Mouse (Mus musculus): ENCODE results near the gene Tbx2.

Tbx2 gene

DNA sequence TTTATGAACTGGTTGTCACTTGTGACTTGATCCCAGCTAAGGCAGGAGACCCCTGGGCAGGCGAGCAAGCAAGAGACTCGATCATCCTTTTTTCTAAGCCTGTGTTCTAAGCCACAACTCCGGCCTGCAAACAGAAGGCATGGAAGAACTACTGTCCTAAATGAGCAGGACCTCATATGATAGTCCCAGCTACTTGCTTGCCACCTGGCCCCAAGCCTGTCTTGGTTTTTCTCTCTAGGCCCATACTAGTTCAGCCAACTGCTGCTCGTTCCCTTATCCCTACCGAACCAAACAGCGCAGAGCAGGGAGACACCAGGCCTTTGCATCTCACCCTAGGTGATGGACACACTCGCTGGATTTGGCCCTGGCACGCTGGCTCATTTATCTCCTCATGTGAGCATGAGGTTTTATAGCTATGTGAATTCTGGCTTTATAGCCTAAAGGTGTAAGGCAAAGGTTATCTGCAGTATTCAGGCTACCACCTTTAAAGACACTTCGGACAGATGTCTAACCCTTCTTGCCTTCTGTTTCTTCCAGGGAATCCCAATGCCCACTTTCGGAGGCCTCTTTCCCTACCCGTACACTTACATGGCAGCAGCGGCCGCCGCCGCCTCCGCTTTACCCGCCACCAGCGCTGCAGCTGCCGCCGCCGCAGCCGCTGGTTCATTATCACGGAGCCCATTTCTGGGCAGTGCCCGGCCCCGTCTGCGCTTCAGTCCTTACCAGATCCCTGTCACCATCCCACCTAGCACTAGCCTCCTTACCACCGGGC lies 7.9 kb downstream of the Tbx2 start:
- DNase-seq (ENCODE audit: low spot score in 2 of 2): no peak

DNA sequence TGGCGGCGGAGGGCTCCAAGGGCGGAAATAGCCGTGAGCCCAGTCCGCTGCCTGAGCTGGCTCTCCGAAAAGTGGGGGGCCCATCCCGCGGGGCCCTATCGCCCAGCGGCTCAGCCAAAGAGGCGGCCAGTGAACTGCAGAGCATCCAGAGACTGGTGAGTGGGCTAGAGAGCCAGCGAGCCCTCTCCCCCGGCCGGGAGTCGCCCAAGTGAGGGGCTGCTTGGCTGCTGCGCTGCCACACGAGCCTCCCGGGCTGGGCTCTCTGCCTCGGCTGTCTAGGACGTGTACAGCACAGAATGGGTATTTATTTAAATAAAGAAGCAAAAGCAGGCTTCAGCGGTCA lies 8.4 kb downstream of the Tbx2 start:
- DNase-seq (ENCODE audit: low spot score in 2 of 2): peak in 1 of 2 experiments; percentile 20

DNA sequence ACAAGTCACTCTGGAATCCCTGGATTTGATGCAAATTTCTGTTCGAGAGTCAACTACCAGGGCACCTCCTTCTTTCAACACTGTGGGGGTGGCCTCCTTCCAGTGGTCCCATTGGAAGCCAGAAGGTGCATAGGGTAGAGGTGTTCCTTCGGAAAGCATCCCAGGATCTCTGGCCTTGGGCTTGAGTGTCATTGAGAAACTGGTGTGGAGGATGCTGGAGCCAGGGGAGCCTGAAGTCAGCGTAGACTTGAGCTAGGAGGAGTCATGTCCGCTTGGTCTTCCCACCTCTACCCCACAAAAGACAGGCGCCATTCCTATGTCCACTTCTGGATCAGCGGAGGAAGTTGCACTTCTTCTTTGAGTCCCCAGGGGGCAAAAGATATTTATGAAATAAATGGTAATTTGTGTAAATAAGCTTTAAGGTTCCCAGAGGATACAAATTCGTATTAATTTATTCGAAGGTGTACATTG lies 8.9 kb downstream of the Tbx2 start:
- DNase-seq (ENCODE audit: low spot score in 2 of 2): peak in 1 of 2 experiments; percentile 29

DNA sequence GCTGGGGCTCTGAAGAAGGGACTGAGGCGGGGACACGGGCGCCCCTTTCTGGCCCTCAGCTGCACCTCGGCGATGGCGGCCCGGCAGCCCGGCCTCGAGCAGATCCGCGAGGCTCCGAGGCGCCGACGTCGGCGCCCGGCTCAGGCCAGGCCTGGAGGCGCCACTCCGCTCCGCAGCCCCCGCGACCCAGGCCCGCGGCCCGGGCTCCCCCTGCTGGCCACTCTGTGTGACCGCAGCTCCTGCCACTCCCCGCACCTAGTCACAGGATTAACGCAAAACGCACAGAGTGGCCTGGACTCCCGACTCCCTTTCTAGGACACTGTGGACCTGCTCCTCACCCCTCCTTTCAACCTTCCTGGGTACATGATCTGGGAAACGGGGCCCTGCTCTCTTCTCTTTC lies 9.6 kb downstream of the Tbx2 start:
- peak; percentile 78 to 82 for DNase-seq (ENCODE audit: low spot score in 2 of 2)

DNA sequence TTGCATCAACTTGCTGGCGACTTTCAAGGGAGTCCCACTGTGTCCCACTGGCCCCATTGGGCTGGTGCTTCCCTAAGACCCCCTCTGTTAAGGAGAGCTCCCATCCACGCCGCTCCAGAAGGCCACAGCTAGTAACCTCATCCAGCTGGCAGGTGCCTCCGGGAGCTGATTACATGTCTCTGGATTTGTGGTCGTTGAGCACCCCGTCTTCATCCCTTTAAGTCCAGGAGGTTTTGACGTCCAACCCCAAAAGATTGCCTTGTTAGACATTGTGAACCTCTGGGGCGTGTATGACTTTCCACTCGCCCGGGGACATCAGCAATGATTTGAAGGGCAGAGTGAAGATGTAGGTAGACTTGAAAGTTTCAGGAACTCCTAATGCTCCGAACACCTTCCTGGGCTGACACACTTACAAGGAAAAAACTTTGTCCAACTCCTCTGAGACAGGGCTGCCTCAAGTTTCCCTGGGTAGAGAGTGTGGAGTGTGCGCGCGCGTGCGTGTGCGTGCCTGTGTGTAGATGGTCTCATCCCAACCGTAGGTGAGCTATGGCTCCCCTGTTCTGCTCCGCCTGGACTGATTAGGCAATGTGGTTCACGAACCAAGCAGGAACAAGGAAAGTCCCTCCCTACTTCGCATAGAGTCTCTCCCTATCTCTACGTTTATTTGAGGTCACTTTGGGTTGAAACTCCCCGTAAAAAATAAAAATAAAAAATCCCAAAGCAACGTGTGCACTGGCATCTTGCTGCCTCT lies 10.4 kb downstream of the Tbx2 start:
- DNase-seq (ENCODE audit: low spot score in 2 of 2): peak in 1 of 2 experiments; percentile 27

DNA sequence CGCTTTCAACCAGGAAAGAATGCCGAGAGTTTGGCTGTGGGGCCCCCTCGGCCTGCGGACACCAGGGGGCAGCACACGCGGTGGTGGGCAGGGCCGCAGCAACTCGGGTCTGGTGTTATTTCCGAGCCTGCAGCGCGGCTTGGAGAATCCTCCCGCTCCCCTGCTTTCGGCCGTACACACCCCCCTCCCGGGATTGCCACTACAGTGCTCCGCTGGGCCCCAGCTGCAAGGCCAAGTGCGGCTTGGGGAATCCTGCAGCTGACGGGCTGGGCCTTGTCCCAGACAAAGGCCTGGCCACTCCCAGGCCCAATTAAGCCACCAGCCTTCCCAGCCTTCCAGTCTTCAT lies 11.0 kb downstream of the Tbx2 start:
- DNase-seq (ENCODE audit: low spot score in 2 of 2): peak; percentile 87 to 88

DNA sequence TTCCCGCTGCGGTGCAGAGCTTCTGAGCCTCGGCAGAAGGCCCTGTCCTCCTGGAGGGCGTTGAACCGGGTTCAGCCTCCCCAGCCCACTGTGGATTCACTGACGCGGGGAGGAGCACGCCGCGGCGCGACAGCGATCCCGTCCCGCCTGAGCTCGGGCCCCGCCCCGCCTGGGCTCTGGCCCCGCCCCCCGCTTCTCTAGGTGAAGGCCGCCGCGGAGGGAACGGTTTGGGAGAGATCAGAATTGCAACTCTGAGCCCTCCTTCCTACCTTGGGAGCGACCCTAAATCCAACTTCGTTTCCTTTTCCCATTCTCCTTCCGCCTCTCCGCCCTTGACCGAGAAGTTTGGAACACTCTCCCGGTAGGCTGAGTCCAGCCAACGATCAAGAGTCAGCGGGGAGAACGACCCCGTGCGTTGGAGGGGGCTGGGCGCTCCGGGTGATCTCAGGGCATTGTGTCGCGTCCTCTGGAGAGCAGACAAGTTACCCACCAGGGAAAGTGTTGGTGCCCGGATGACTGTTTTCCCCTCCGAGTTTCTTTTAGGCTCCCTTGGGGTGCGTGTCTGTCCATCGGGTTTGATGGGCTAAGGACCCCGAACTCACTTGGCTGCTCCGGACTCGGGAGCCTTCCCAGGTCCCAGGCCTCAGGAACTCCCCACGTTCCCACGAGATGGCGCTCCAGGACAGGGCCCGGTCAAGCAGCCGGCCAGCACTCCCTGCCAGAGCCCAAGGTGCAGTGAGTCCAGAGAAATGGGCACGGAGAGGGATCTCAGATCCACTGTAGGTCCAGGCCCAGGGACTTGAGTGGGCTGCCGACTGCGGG lies 12.0 kb downstream of the Tbx2 start:
- peak; percentile 88 to 94 for DNase-seq (ENCODE audit: low spot score in 2 of 2)

DNA sequence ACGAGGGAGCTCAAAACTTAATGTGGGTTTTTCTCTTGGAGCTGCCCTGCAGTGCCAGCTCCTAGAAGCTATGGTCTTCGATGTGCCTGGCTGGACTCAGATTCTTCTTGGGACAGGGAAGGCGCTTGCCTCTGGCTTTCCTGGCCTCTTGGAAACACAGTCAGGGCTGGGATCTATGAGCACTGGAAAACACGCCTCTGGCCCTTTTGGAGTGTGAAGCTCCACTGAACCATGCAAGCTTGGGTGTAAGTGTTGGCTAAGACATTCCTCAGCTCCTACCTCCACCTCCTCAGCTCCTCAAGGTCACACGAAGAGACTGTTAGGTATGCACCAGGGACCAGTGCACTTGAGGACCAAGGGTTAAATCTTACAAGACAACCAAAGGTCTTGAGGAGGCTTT lies 12.6 kb downstream of the Tbx2 start:
- DNase-seq (ENCODE audit: low spot score in 2 of 2): no peak

DNA sequence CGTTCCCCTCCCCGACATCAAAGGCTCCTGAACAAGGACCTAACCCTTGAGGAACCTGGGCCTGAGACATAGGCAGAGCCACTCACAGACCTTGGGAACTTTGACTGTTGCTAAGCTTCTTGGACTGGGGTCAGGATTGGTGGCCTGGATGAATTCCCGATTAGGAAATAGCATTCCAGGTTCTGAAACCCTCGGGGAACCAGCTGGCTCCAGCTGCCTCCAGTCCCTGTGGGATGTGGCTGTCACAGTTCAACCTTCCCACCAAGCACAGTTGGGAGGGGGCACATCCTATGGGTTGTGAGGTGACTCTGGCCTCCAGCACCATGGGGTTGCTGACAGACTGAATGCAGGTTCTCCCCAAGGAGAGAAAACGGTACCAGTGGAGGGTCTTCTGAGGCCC lies 13.6 kb downstream of the Tbx2 start:
- DNase-seq (ENCODE audit: low spot score in 2 of 2): no peak

DNA sequence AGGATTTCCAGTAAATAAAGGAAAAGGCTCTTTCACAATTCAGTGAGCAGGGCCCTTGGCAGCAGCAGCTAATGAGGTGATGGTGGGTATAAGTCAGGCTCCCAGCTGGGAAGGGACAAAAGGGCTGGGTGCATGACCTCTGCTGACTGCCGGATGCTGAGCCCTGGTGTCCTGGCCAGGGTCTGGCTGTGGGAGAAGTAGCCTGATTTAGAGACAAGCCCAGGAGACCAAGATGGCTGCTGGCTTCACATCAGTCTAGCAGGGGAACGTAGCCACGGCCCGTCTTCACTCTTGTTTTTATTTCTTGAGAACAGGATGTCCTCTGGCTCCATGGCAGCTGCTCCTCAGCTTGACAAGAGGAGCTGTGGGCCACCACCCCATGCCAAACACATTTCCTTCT lies 14.2 kb downstream of the Tbx2 start:
- no peak for DNase-seq (ENCODE audit: low spot score in 2 of 2)

DNA sequence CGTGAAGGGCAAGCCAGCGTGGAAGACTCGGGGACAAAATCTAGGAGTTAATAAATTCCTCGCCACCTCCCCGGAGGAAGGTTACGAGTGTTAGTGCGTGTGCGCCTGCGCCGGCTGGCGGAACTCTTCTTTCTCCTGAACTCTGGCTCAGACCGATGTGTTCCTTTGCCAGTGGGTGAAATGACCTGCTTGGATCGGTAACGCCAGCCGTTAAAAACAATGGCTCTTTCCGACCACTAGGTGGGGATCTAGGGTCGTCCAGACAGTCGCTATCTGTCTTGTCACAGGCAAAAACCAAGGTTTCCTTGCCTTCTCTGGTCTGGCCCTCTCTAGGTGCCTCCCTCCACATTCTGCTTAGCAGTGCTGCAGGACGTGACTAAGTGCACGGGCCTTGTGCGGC lies 16.7 kb downstream of the Tbx2 start:
- DNase-seq (ENCODE audit: low spot score in 2 of 2): peak in 1 of 2 experiments; percentile 69

DNA sequence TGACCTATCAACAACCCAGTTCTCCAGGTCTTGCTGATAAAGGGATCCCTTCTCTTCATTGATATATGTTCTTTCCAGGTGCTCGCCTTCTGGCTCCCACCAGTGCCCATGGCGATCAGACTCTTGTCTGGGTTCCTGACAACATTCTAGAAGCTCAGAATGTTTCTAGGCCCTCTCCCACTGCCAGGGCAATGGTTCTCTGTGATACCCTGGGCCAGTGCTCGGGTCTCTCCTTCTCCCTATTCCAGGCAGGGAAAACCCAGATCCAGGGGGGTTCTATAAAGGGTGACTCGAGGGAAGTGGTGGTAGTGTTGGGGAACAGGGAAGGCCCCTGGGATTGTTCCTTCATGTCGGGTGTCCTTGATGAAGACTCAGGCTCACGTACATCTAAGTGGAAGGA lies 17.9 kb downstream of the Tbx2 start, which contains the start of gene Gm11444:
Gm11444 (minus strand) TSS at position 101 of the 400 bp plus-strand sequence.
- DNase-seq (ENCODE audit: low spot score in 2 of 2): no peak

DNA sequence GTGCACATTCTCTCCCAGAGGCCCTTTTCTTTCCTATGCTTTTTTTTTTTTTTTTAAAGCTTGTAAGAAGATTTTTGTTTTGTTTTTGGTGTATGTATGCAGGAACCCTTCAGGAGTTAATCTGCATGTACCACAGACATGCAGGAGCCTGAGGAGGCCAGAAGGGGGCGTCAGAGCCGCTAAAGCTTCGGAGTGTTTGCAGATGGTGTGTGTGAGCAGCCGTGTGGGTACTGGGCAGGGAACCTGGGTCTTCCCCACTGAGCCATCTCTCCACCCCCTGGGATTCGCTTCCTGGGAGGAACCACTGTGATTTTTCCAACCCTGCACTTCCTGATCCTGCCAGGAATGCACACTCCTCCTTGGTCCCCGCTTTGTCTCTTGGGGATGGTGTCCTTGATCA lies 18.4 kb downstream of the Tbx2 start:
- no peak for DNase-seq (ENCODE audit: low spot score in 2 of 2)

DNA sequence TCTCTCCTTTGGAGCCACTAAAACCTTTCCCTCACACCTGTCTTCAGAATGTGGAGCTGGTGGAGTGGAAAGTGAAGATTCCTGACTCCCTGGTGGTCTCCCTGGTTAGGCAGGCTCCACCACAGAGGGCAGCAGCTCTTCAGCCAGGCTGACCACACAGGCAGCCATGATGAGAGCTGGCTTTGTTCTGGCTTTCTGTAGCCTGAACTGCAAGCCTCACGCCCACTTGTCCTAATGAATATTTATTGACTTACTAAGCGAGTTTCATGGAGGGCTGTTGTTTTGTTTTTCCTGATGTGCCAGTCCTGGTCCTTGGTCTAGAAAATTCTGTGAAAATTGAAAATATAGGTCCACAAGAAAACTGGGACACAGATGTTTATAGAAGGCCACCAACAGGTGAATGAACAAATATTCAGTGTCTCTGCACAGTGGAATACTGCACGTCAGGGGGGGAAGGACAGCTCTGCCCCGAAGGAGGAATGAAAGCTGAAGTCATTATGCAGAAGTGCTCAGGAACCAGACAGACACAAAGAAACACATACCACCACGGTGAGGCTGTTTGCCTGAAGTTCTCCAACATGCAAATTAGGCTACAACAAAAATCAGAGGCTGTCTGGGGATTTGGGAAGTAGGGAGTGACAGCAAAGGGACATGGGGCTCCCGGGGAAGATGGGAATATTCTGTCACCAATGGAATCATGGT lies 25.8 kb downstream of the Tbx2 start:
- no peak for DNase-seq (ENCODE audit: low spot score in 2 of 2)

DNA sequence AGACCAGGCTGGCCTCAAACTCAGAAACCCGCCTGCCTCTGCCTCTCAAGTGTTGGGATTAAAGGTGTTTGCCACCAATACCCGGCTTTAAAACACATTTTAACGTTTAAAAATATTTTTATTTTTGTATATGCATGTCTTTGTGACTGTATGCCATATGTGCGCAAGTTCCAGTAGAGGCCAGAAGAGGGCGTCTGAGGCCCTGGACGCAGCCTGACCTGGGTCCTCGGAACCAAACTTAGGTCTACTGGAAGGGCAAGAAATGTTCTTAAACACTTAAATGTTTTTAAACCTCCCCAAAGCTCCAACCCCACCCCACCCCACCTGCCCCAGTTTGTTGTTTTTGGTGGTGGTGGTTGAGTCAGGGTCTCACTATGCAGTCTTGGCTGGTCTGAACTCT lies 32.0 kb downstream of the Tbx2 start:
- no peak for DNase-seq (ENCODE audit: low spot score in 2 of 2)

DNA sequence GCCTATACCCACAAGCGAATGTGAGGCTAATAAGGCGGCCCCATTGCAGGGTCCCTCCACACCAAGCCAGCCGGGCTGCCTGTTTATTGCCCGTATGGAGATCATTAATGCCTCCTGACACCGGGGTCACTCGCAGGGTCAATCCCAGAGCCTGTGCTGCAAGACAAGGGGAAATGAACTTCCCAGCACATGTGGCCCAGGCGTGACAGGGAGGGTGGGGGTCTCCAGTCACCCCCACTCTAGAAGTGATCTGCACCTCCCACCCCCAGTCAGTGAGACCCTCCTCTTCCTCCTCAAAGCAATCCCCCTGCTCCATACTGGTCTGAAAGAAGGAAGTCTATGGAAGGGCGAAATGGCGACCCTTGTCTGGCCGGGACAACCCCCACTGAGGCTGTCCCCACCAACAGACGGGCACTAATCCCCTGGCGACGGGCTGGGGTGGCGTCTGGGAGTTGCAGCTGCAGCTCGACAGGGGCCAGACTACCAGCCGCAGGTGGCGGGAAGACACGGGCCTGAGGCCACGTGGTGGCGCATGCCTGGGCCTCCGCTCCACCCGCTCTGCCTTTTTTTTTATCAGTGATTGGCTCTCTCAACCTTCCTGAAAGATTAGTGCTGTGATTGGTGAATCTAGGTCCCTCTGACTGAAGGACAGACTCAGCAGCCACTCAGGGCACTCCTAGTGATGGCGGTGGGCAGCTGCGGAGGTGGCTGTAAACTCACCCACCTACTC lies 43.9 kb downstream of the Tbx2 start:
- DNase-seq (ENCODE audit: low spot score in 2 of 2): no peak

DNA sequence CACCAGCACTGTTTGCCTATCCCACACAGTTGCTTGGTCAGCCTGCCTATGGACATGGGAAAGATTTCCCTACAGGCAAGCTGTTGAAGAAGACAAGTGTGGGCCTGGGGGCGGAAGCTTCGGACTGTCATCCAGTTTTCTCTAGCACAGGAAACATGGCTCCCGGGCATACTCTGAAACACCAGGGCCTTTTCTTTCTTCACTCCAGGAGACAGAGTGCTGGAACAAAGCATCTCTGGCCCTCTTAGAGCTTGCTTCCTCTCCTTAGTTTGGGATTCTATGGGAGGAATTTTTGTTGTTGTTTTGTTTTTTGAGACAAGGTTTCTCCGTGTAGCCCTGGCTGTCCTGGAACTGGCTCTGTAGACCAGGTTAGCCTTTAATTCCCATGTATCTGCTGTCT lies 52.1 kb downstream of the Tbx2 start:
- DNase-seq (ENCODE audit: low spot score in 2 of 2): no peak

DNA sequence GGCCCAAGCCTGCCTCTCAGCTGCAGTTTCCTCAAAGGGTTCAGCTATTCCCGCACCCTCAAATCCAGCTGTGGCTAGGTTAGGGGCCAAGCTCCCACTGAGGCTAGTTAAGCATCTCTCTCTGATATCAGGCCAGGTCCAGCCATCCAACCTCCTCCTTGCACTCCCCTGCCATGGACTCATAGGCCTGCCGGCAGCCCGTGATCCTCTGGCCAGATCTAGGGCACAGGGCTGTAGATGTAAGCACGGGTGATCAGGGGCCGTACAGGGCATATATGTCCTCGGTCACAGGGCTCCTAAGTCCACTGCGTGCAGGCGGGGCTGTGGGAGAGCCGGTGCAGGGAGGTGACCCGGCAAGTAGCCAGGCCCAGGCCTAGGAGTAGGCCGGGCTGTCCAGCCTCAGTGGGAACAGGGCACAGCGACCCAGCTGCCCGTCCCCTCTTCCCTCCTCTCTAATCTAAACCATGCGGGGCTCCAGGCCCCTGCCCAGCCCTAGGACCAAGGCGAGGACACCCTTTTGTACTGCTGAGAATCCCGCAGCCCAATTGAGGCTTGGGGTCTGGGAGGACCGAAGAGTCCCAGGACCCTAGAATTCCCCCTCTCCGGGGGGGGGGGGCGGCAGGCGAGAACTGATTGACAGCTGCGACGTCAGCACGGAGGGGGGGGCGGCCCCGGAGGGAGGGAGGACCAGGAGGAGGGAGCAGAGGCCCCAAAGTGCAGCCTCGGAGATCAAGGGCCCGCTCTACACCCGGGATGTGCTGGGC lies 53.5 kb downstream of the Tbx2 start, which contains the start of gene Tbx4:
Tbx4 (plus strand) TSS at position 758 of the 764 bp plus-strand sequence.
- DNase-seq (ENCODE audit: low spot score in 2 of 2): no peak

DNA sequence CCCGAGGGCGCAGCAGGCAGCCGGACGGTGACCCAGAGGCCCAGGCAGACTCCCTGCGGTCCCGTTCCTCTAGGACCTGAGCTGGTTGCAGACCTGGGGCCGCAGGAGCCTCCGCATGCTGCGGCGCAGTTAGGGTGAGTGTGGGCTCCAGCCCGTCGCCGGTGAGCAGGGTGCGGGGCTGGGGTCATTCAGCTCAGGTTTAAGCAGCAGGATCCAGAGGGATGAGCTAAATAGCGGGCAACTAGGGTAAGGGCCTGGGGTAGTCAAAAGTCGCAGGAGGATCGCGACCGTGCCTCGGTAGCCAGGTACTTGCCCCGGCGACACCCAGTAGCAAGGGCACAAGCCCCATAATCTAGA lies 54.1 kb downstream of the Tbx2 start:
- DNase-seq (ENCODE audit: low spot score in 2 of 2): no peak

DNA sequence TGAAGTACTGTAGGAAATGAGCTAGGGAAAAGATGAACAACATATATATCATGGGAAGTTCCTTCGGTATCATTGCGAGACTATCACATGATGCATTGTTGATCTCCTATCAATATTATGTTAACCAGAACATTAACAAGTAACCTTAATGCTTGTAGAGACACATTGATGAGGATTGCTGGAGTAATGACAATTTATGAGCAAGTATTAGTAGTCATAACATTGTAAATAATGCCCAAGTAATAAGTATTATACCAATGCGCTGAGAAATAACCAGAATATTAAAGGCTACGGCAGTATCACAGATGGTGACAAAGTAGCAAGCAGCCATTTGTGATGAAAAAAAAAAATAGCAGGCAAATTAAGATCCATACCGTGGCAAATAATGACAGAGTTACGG lies 54.9 kb downstream of the Tbx2 start:
- no peak for DNase-seq (ENCODE audit: low spot score in 2 of 2)
